9 mouse cellular contexts compared by ENCODE assay signal in genomic region chr19:17356932-17357331, GRCm38 (mm10). TPM values are rescaled to one million over a fixed set of nuclear protein-coding genes. Genes with fewer than 3 reads are reported as not detected.
DNase-seq lines count a peak whose midpoint lies in the region; ATAC-seq lines count a peak whose summit lies in the region.
"Had no signal": no experiment of that assay in that cellular context is flagged by ENCODE, and none has a peak within 500 bp of the region (broad histone marks: within the 10 kb centered on the region; RNA-seq: fewer than 3 reads in every experiment).

No protein-coding gene starts in this region.

- intact Hi-C loops in left cerebral cortex, postnatal 4 days (cut with DNase I), result no loop called here

- H3K9ac ChIP-seq in heart, embryonic 13.5 days, result peak overlapping the region; percentile 85; the same call in 1 of the 2 replicates
- H3K9ac ChIP-seq in liver, embryonic 11.5 days (ENCODE audit: low read depth, low read length), result no peak overlapping the region
- no peak overlapping the region for H3K9ac ChIP-seq in embryonic facial prominence, embryonic 15.5 days
- H3K9ac ChIP-seq in neural tube, embryonic 12.5 days, result no peak overlapping the region

- H3K4me1 ChIP-seq in heart, embryonic 13.5 days, result peaks cover 23% of the 10 kb centered on the region
- peaks cover 48% of the 10 kb centered on the region for H3K4me1 ChIP-seq in liver, embryonic 11.5 days (replicated peaks; ENCODE audit: control insufficient read depth, insufficient read depth, low read length)
- H3K4me1 ChIP-seq in embryonic facial prominence, embryonic 15.5 days, result 0 out of 2 replicates have a peak, but pooled peaks cover 3% of the 10 kb centered on the region
- peaks cover 7% of the 10 kb centered on the region; the same call in 1 of the 2 replicates for H3K4me1 ChIP-seq in neural tube, embryonic 12.5 days

- 0 out of 2 replicates have a peak, but pooled peaks cover 6% of the 10 kb centered on the region for H3K27me3 ChIP-seq in heart, embryonic 13.5 days (replicated peaks)
- H3K27me3 ChIP-seq in liver, embryonic 11.5 days (replicated peaks; ENCODE audit: control insufficient read depth, insufficient read depth, low read length), result peaks cover 2% of the 10 kb centered on the region; the same call in 1 of the 2 replicates
- peaks cover 3% of the 10 kb centered on the region; the same call in 1 of the 2 replicates for H3K27me3 ChIP-seq in embryonic facial prominence, embryonic 15.5 days
- peaks cover 16% of the 10 kb centered on the region; the same call in 1 of the 2 replicates for H3K27me3 ChIP-seq in neural tube, embryonic 12.5 days (replicated peaks)

- H3K9me3 ChIP-seq in heart, embryonic 13.5 days, result no peaks in the 10 kb centered on the region
- no peaks in the 10 kb centered on the region for H3K9me3 ChIP-seq in liver, embryonic 11.5 days (ENCODE audit: control insufficient read depth, low read length)
- no peaks in the 10 kb centered on the region for H3K9me3 ChIP-seq in embryonic facial prominence, embryonic 15.5 days (replicated peaks)
- no peaks in the 10 kb centered on the region for H3K9me3 ChIP-seq in neural tube, embryonic 12.5 days

- 0 out of 2 replicates have a peak, but pooled peaks cover 3% of the 10 kb centered on the region for H3K36me3 ChIP-seq in heart, embryonic 13.5 days
- no peaks in the 10 kb centered on the region for H3K36me3 ChIP-seq in liver, embryonic 11.5 days (ENCODE audit: control insufficient read depth, insufficient read depth, low read length)
- H3K36me3 ChIP-seq in embryonic facial prominence, embryonic 15.5 days, result no peaks in the 10 kb centered on the region
- no peaks in the 10 kb centered on the region for H3K36me3 ChIP-seq in neural tube, embryonic 12.5 days

- H3K27ac ChIP-seq in heart, embryonic 13.5 days (replicated peaks), result no peak overlapping the region
- H3K27ac ChIP-seq in liver, embryonic 11.5 days (ENCODE audit: low read depth, low read length), result no peak overlapping the region
- no peak overlapping the region for H3K27ac ChIP-seq in embryonic facial prominence, embryonic 15.5 days (replicated peaks)
- H3K27ac ChIP-seq in neural tube, embryonic 12.5 days, result no peak overlapping the region

- no peak for ATAC-seq in heart, embryonic 13.5 days (ENCODE audit: extremely low read depth, insufficient number of reproducible peaks, low FRiP score, low TSS enrichment)
- no peak for ATAC-seq in liver, embryonic 11.5 days (replicated peaks; ENCODE audit: low FRiP score)
- no peak for ATAC-seq in embryonic facial prominence, embryonic 15.5 days (ENCODE audit: insufficient number of reproducible peaks, low FRiP score, low TSS enrichment, low read depth)
- no peak for ATAC-seq in neural tube, embryonic 12.5 days (ENCODE audit: low FRiP score, low read depth)

- DNase-seq in heart, adult 8-10 months (ENCODE audit: low spot score), result no peak
- DNase-seq in liver, embryonic 11.5 days (ENCODE audit: low spot score), result no peak
- DNase-seq in liver, result no peak
- no peak for DNase-seq in left cerebral cortex, postnatal 4 days
- DNase-seq in retina, embryonic 14.5 days (ENCODE audit: low spot score), result no peak

- H3K4me3 ChIP-seq in heart, embryonic 13.5 days, result peak overlapping the region; percentile 75
- peak overlapping the region; percentile 86 for H3K4me3 ChIP-seq in liver, embryonic 11.5 days (ENCODE audit: low read depth, low read length)
- peak overlapping the region; percentile 49 for H3K4me3 ChIP-seq in embryonic facial prominence, embryonic 15.5 days (replicated peaks)
- H3K4me3 ChIP-seq in neural tube, embryonic 12.5 days, result no peak overlapping the region
- H3K4me3 ChIP-seq: myocyte had no signal

- peak overlapping the region; percentile 79 for H3K4me2 ChIP-seq in heart, embryonic 13.5 days
- H3K4me2 ChIP-seq in liver, embryonic 11.5 days, result peak overlapping the region; percentile 69
- 0 out of 2 replicates have a peak overlapping the region, but pooled peaks have one; percentile 79 for H3K4me2 ChIP-seq in embryonic facial prominence, embryonic 15.5 days (replicated peaks)
- peak overlapping the region; percentile 73; the same call in 1 of the 2 replicates for H3K4me2 ChIP-seq in neural tube, embryonic 12.5 days (replicated peaks)

- 63% methylated on average over 6 of the region's 6 CpGs for WGBS in heart, embryonic 13.5 days
- 58% methylated on average over 6 of the region's 6 CpGs for whole genome bisulfite sequencing in liver, embryonic 11.5 days
- 70% methylated on average over 6 of the region's 6 CpGs for WGBS in embryonic facial prominence, embryonic 15.5 days
- WGBS in neural tube, embryonic 12.5 days, result 71% methylated on average over 6 of the region's 6 CpGs

RNA-seq across cellular contexts. Expression of gene Gcnt1, which starts 15.7 kb away (rescaled TPM):
- polyA plus RNA-seq in heart, embryonic 13.5 days (2015; fragmentation: Nextera tagmentation; extraction: Ambion mirVana), result 6.9 and 7.4 TPM in 2 replicates
- total RNA-seq in heart, adult 8-10 months (2022), result 10 to 100 TPM in 3 of 4 experiments, 1 to 10 TPM in 1; 9.7 to 16.0 (median 11.8) TPM
- polyA plus RNA-seq in liver, embryonic 11.5 days (2014; fragmentation: Nextera tagmentation; extraction: Ambion mirVana), result 26.0 and 28.8 TPM in 2 replicates
- 5.2 TPM in 2 replicates for polyA plus RNA-seq in embryonic facial prominence, embryonic 15.5 days (2015; fragmentation: Nextera tagmentation; extraction: Ambion mirVana)
- polyA plus RNA-seq in neural tube, embryonic 12.5 days (2016; fragmentation: Nextera tagmentation; extraction: Ambion mirVana), result 4.9 and 5.5 TPM in 2 replicates
- total RNA-seq in left cerebral cortex, postnatal 4 days (2021), result 1 to 10 TPM; 1.1 to 1.2 TPM

RNA-seq across cellular contexts. Expression of gene Rfk, which starts 36.9 kb away (rescaled TPM):
- 70.3 and 70.6 TPM in 2 replicates for polyA plus RNA-seq in heart, embryonic 13.5 days (2015; fragmentation: Nextera tagmentation; extraction: Ambion mirVana)
- 10 to 100 TPM; 67.6 to 71.6 (median 69.7) TPM for total RNA-seq in heart, adult 8-10 months (2022)
- polyA plus RNA-seq in liver, embryonic 11.5 days (2014; fragmentation: Nextera tagmentation; extraction: Ambion mirVana), result 86.0 and 88.3 TPM in 2 replicates
- 78.0 and 88.6 TPM in 2 replicates for polyA plus RNA-seq in embryonic facial prominence, embryonic 15.5 days (2015; fragmentation: Nextera tagmentation; extraction: Ambion mirVana)
- 94.8 and 94.9 TPM in 2 replicates for polyA plus RNA-seq in neural tube, embryonic 12.5 days (2016; fragmentation: Nextera tagmentation; extraction: Ambion mirVana)
- 10 to 100 TPM; 42.9 to 43.7 TPM for total RNA-seq in left cerebral cortex, postnatal 4 days (2021)
